Mouse (Mus musculus): ENCODE results near the gene Fam170b. TPM values are rescaled to one million over a fixed set of nuclear protein-coding genes. Genes with fewer than 3 reads are reported as not detected.

Gene Fam170b
- total and polyA plus RNA-seq, 3 experiments = not detected

DNA sequence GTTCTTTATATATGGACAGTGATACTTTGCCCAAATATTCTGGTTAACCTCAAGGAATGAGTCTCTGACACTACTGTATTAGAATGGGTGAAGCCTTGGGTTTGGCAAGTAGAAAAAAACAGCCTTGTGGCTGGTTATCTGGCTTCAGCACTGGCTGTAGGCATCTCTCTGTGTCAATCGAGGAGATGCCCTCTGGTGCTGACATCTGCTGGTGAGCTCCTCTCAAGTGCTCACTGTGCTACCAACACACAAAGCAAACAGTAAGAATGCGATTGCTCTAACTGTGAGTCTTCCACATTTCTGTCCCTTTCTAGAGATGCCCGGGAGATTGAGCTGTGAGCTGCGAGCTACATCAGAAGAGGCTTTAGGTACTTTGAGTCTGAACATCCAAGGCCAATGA is 17.2 kb upstream of the Fam170b start:
- Histone ChIP-seq H3K27ac (ENCODE audit: control insufficient read depth, low read depth, low read length) (no peak overlapping the region), H3K4me1 (ENCODE audit: control insufficient read depth in 1 of 2, insufficient read depth in 2 of 2, low read length in 2 of 2) (no peaks in the 10 kb centered on the region), H3K4me3 (ENCODE audit: control insufficient read depth in 1 of 2, insufficient read depth in 1 of 2, low read depth in 2 of 2, low read length in 2 of 2) (no peak overlapping the region), H3K79me2 (ENCODE audit: control insufficient read depth, insufficient read depth, low read length, poor library complexity) (no peaks in the 10 kb centered on the region), H3K9me3 (replicated peaks; ENCODE audit: insufficient read depth, low read length) (no peaks in the 10 kb centered on the region), H3K27me3 (ENCODE audit: control insufficient read depth in 1 of 2, insufficient read depth in 2 of 2, low read length in 2 of 2) (no peaks in the 10 kb centered on the region), H3K36me3 (ENCODE audit: control insufficient read depth in 1 of 2, insufficient read depth in 2 of 2, low read length in 2 of 2) (no peaks in the 10 kb centered on the region), H3K9ac (ENCODE audit: control insufficient read depth, low read depth, low read length, poor library complexity, severe bottlenecking) (no peak overlapping the region)
- DNase-seq (ENCODE audit: low read depth, low spot score) = no peak
- TF ChIP-seq ZC3H11A (IDR thresholded peaks at IDR 0.05; ENCODE audit: low read depth, low read length) (no peak), POLR2AphosphoS2 (IDR thresholded peaks at IDR 0.05; ENCODE audit: low read length) (no peak), NELFE (IDR thresholded peaks at IDR 0.05; ENCODE audit: low read depth, low read length) (no peak), ZMIZ1 (IDR thresholded peaks at IDR 0.05; ENCODE audit: low read depth, low read length) (no peak)

DNA sequence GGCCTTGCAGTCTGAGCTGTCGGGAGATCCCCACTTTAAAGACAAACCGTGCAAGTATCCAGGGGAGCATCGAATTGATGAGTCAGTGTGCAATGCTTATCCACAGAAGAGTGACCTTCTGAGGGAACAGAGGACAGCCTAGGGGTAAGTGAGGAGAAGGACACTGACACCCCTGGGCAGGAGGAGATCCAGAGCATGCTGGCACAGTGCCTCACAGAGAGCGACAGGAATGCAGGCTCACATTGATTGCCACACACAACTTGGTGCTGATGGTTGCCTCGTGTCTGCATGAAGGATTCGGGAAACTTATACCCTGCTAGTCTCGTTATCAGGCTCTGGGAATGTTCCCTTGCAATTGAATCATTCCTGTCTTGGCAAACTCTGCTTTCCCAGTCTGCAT is 16.5 kb upstream of the Fam170b start:
- H3K4me3 ChIP-seq (ENCODE audit: control insufficient read depth in 1 of 2, insufficient read depth in 1 of 2, low read depth in 2 of 2, low read length in 2 of 2) = no peak overlapping the region
- TF ChIP-seq ELF1 (IDR thresholded peaks at IDR 0.05; ENCODE audit: low read depth, low read length) = no peak
- TF ChIP-seq ZKSCAN1 (IDR thresholded peaks at IDR 0.05; ENCODE audit: low read depth, low read length) = no peak
- TF ChIP-seq MXI1 (IDR thresholded peaks at IDR 0.05; ENCODE audit: low read depth, low read length) = no peak
- TF ChIP-seq ETS1 (IDR thresholded peaks at IDR 0.05; ENCODE audit: low read depth, low read length) = no peak
- TF ChIP-seq SIN3A (IDR thresholded peaks at IDR 0.05; ENCODE audit: low read length) = no peak
- no peak for TF ChIP-seq JUND (IDR thresholded peaks at IDR 0.05; ENCODE audit: low read depth, low read length)
- no peak for TF ChIP-seq SMC3 (IDR thresholded peaks at IDR 0.05; ENCODE audit: low read depth, low read length)
- TF ChIP-seq ZC3H11A (IDR thresholded peaks at IDR 0.05; ENCODE audit: low read depth, low read length) = no peak
- TF ChIP-seq POLR2AphosphoS5 (IDR thresholded peaks at IDR 0.05; ENCODE audit: borderline replicate concordance, low read depth, low read length) = no peak
- no peak for TF ChIP-seq MAX (IDR thresholded peaks at IDR 0.05; ENCODE audit: low read length)
- no peak for TF ChIP-seq TCF12 (IDR thresholded peaks at IDR 0.05; ENCODE audit: low read depth, low read length)
- no peak for TF ChIP-seq MYC (IDR thresholded peaks at IDR 0.05; ENCODE audit: low read depth, low read length)
- TF ChIP-seq POLR2AphosphoS2 (IDR thresholded peaks at IDR 0.05; ENCODE audit: low read length) = no peak
- no peak for TF ChIP-seq KAT2A (conservative IDR thresholded peaks at IDR 0.05; ENCODE audit: low read depth, low read length)
- no peak for TF ChIP-seq ZMIZ1 (IDR thresholded peaks at IDR 0.05; ENCODE audit: low read depth, low read length)

DNA sequence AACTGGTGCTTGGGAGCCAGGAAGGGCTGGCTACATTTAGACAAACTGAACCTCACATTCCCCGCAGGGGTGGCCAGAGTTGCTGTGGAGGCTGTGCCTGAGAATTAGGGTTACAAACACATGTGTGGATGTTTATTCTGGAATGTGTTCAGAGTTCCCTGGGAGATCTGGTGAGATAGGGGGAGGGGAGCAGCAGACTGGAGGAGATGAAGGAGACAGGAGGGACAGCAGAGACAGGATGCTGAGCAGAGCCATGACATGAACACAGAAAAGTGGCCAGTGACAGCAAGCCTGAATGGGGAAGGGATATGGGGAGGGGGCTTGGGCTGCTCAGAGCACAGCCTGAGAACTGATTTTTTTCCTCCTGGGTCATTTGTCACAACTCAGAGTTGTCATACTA is 14.5 kb upstream of the Fam170b start:
- no peak for DNase-seq (ENCODE audit: low read depth, low spot score)
- Histone ChIP-seq H3K27me3 (ENCODE audit: control insufficient read depth in 1 of 2, insufficient read depth in 2 of 2, low read length in 2 of 2) (no peaks in the 10 kb centered on the region), H3K4me1 (ENCODE audit: control insufficient read depth in 1 of 2, insufficient read depth in 2 of 2, low read length in 2 of 2) (no peaks in the 10 kb centered on the region), H3K4me3 (ENCODE audit: control insufficient read depth in 1 of 2, insufficient read depth in 1 of 2, low read depth in 2 of 2, low read length in 2 of 2) (no peak overlapping the region), H3K27ac (ENCODE audit: control insufficient read depth, low read depth, low read length) (no peak overlapping the region), H3K79me2 (ENCODE audit: control insufficient read depth, insufficient read depth, low read length, poor library complexity) (no peaks in the 10 kb centered on the region), H3K9ac (ENCODE audit: control insufficient read depth, low read depth, low read length, poor library complexity, severe bottlenecking) (no peak overlapping the region), H3K9me3 (replicated peaks; ENCODE audit: insufficient read depth, low read length) (no peaks in the 10 kb centered on the region), H3K36me3 (ENCODE audit: control insufficient read depth in 1 of 2, insufficient read depth in 2 of 2, low read length in 2 of 2) (no peaks in the 10 kb centered on the region)
- TF ChIP-seq NELFE (IDR thresholded peaks at IDR 0.05; ENCODE audit: low read depth, low read length) = no peak
- TF ChIP-seq ZC3H11A (IDR thresholded peaks at IDR 0.05; ENCODE audit: low read depth, low read length) = no peak
- TF ChIP-seq MYC (IDR thresholded peaks at IDR 0.05; ENCODE audit: low read depth, low read length) = no peak
- TF ChIP-seq MEF2A (IDR thresholded peaks at IDR 0.05; ENCODE audit: extremely low read depth, insufficient replicate concordance, low read depth, low read length, poor library complexity, severe bottlenecking) = no peak

More for the DNA sequence above, 16.5 kb upstream of the Fam170b start:
- no peaks in the 10 kb centered on the region for H3K27me3 ChIP-seq (ENCODE audit: control insufficient read depth in 1 of 2, insufficient read depth in 2 of 2, low read length in 2 of 2)
- H3K4me1 ChIP-seq (ENCODE audit: control insufficient read depth in 1 of 2, insufficient read depth in 2 of 2, low read length in 2 of 2) = no peaks in the 10 kb centered on the region
- no peaks in the 10 kb centered on the region for H3K36me3 ChIP-seq (ENCODE audit: control insufficient read depth in 1 of 2, insufficient read depth in 2 of 2, low read length in 2 of 2)
- H3K9me3 ChIP-seq (replicated peaks; ENCODE audit: insufficient read depth, low read length) = no peaks in the 10 kb centered on the region
- H3K79me2 ChIP-seq (ENCODE audit: control insufficient read depth, insufficient read depth, low read length, poor library complexity) = no peaks in the 10 kb centered on the region
- no peak overlapping the region for H3K27ac ChIP-seq (ENCODE audit: control insufficient read depth, low read depth, low read length)
- H3K9ac ChIP-seq (ENCODE audit: control insufficient read depth, low read depth, low read length, poor library complexity, severe bottlenecking) = no peak overlapping the region
- no peak for DNase-seq (ENCODE audit: low read depth, low spot score)

Data from MEL (cell line).